Mouse (Mus musculus): Measurements from ENCODE around the gene Gm33543. TPM values are rescaled to one million over a fixed set of nuclear protein-coding genes. Genes with fewer than 3 reads are reported as not detected.

Gene Gm33543
- polyA plus RNA-seq, 1 experiment from 2014 or later = 0.12 TPM

DNA sequence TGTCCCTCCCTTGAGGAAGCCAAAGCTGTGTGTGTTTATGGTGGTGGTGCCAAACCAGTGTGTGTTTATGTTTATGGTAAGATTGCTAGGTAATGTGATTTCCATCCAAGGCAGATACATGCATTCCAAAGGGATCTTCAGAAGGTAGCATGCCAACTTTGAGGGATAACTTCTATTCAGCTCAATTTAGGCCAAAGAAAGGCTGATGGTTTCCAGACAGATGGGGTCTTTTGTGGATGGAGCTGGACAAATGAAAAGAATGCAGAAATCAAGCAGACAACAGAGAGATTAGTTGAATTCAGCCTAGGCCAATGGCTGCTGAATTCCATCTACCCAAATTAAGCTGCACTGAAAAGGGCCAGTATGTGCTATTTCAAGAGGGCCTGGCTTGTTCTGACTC lies 13.3 kb downstream of the Gm33543 start:
- Histone ChIP-seq H3K9me3 (replicated peaks) (no peaks in the 10 kb centered on the region), H3K4me3 (replicated peaks) (no peak overlapping the region), H3K36me3 (replicated peaks) (no peaks in the 10 kb centered on the region), H3K27me3 (no peaks in the 10 kb centered on the region), H3K27ac (replicated peaks) (no peak overlapping the region), H3K4me1 (replicated peaks) (no peaks in the 10 kb centered on the region), H3K9ac (no peak overlapping the region), H3K4me2 (no peak overlapping the region)
- ATAC-seq (ENCODE audit: insufficient read depth) = no peak

DNA sequence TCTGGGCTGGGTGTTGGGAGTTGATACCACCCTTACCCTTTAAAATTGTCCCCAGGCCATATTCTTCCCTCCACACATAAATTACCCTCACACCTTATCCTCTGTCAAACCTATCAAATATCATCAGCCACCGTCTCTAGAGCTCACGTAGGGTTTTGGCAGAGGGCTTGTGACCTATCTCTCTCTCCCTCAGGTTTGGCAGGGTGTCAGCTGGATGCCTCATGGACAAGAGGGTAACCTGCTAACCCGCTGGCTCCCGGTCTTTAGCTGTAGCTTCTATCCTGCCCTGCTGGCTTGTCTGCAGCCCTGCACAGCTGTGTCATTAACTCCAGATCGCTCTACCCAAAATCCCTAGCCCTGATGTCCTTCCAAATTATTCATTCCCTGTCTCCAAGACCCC lies 14.4 kb downstream of the Gm33543 start:
- H3K9me3 ChIP-seq (replicated peaks) = no peaks in the 10 kb centered on the region
- no peak overlapping the region for H3K27ac ChIP-seq (replicated peaks)
- H3K27me3 ChIP-seq = no peaks in the 10 kb centered on the region
- no peak overlapping the region for H3K4me2 ChIP-seq
- H3K4me1 ChIP-seq (replicated peaks) = no peaks in the 10 kb centered on the region
- 59% methylated on average over 5 of the region's 5 CpGs for WGBS (ENCODE audit: insufficient replicate concordance)
- H3K4me3 ChIP-seq (replicated peaks) = no peak overlapping the region
- no peak overlapping the region for H3K9ac ChIP-seq
- no peak for ATAC-seq (ENCODE audit: insufficient read depth)
- H3K36me3 ChIP-seq (replicated peaks) = no peaks in the 10 kb centered on the region

- H3K4me1 ChIP-seq (replicated peaks) = no peaks in the 10 kb centered on the region
- no peak overlapping the region for H3K4me2 ChIP-seq
- H3K9ac ChIP-seq = no peak overlapping the region
- no peak for ATAC-seq (ENCODE audit: insufficient read depth)
- H3K9me3 ChIP-seq (replicated peaks) = no peaks in the 10 kb centered on the region
- H3K27ac ChIP-seq (replicated peaks) = no peak overlapping the region
- 41% methylated on average over 3 of the region's 3 CpGs for whole genome bisulfite sequencing (ENCODE audit: insufficient replicate concordance)
- H3K36me3 ChIP-seq (replicated peaks) = no peaks in the 10 kb centered on the region
- no peaks in the 10 kb centered on the region for H3K27me3 ChIP-seq
- no peak overlapping the region for H3K4me3 ChIP-seq (replicated peaks)
Observed at GRCm38 (mm10) chr10:95825651-95826050, 17.1 kb downstream of the Gm33543 start.

DNA sequence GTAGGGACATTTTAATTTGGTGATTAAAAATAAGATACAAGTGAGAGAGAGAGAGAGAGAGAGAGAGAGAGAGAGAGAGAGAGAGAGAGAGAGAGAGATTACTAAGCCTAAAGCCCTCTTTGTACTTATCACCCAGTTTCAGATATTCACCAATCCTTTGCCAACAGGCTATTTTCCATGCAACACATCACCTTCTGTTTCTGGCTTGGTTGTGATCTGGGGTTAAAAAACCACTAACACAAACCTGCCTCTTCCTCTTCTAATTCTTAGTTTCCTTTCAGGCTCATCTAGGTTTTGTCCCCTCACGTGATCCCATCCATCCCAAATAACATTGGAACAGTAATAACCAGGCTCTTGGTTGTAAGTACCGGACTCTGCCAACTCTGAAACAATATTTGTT lies 24.2 kb downstream of the Gm33543 start:
- Histone ChIP-seq H3K4me3 (replicated peaks) (no peak overlapping the region), H3K27ac (replicated peaks) (0 out of 2 replicates have a peak overlapping the region, but pooled peaks have one; percentile 59), H3K4me2 (no peak overlapping the region), H3K9me3 (replicated peaks) (no peaks in the 10 kb centered on the region), H3K4me1 (replicated peaks) (peaks cover 9% of the 10 kb centered on the region; the same call in 1 of the 2 replicates), H3K9ac (no peak overlapping the region), H3K36me3 (replicated peaks) (no peaks in the 10 kb centered on the region), H3K27me3 (no peaks in the 10 kb centered on the region)
- 57% methylated on average over 2 of the region's 2 CpGs for WGBS (ENCODE audit: insufficient replicate concordance)
- no peak for ATAC-seq (ENCODE audit: insufficient read depth)

- Histone ChIP-seq H3K9me3 (replicated peaks) (no peaks in the 10 kb centered on the region), H3K36me3 (replicated peaks) (no peaks in the 10 kb centered on the region), H3K4me2 (peak overlapping the region; percentile 35), H3K27ac (replicated peaks) (peak overlapping the region; percentile 59), H3K9ac (no peak overlapping the region), H3K27me3 (no peaks in the 10 kb centered on the region), H3K4me3 (replicated peaks) (no peak overlapping the region), H3K4me1 (replicated peaks) (peaks cover 9% of the 10 kb centered on the region; the same call in 1 of the 2 replicates)
- ATAC-seq (ENCODE audit: insufficient read depth) = peak; percentile 79
- WGBS (ENCODE audit: insufficient replicate concordance) = 8% methylated on average over 9 of the region's 9 CpGs
Observed at GRCm38 (mm10) chr10:95817419-95818161, 25.1 kb downstream of the Gm33543 start.

DNA sequence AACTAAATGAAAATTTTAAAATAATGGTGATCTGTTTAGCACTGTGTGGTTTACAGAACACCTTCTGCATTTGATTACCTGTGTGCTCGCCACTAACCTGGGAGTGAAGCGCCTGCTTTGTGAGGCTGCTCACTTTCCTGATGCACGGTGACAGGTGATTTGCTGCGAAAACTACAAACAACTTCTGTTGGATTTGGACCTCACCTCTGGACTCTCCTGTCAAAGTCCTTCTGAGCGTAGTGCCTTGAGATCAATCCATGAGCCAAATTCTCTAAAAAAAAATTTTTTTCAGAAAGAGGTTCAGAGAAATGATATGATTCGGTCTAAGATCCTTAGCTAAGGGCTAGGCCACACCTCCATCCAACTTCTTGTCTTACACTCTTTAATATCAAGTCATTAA lies 28.4 kb downstream of the Gm33543 start:
- H3K4me3 ChIP-seq (replicated peaks) = no peak overlapping the region
- H3K36me3 ChIP-seq (replicated peaks) = no peaks in the 10 kb centered on the region
- no peaks in the 10 kb centered on the region for H3K9me3 ChIP-seq (replicated peaks)
- H3K4me2 ChIP-seq = no peak overlapping the region
- 69% methylated on average over 6 of the region's 6 CpGs for WGBS (ENCODE audit: insufficient replicate concordance)
- no peak overlapping the region for H3K27ac ChIP-seq (replicated peaks)
- no peak overlapping the region for H3K9ac ChIP-seq
- H3K4me1 ChIP-seq (replicated peaks) = peaks cover 9% of the 10 kb centered on the region; the same call in 1 of the 2 replicates
- H3K27me3 ChIP-seq = no peaks in the 10 kb centered on the region
- no peak for ATAC-seq (ENCODE audit: insufficient read depth)

GRCm38 (mm10) chr10:95811869-95812268 lies 30.9 kb downstream of the Gm33543 start:
- no peak for ATAC-seq (ENCODE audit: insufficient read depth)
- H3K9me3 ChIP-seq (replicated peaks) = no peaks in the 10 kb centered on the region
- no peaks in the 10 kb centered on the region for H3K27me3 ChIP-seq
- no peak overlapping the region for H3K9ac ChIP-seq
- no peak overlapping the region for H3K27ac ChIP-seq (replicated peaks)
- H3K4me2 ChIP-seq = no peak overlapping the region
- 58% methylated on average over 4 of the region's 4 CpGs for WGBS (ENCODE audit: insufficient replicate concordance)
- no peaks in the 10 kb centered on the region for H3K36me3 ChIP-seq (replicated peaks)
- H3K4me1 ChIP-seq (replicated peaks) = no peaks in the 10 kb centered on the region
- no peak overlapping the region for H3K4me3 ChIP-seq (replicated peaks)

DNA sequence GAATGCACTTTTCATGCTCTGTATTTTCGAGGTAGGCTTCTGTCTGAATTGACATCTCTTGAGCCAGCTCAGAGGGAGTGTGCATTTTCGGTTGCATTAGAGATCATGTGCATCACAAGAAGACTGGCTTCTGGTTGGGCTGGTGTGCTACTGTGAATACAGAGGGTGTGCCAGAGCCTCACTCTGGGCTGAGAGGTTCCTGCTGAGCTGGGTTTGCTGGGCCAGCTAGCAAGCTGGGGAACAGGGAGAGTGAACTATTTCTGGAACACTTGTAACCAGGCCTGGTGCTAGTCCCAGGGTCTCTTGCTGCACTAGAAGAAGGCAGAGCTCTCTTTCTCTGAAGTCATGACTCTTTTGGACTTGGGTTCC lies 41.3 kb downstream of the Gm33543 start:
- H3K27ac ChIP-seq (replicated peaks) = no peak overlapping the region
- WGBS (ENCODE audit: insufficient replicate concordance) = 38% methylated on average over 2 of the region's 2 CpGs
- no peaks in the 10 kb centered on the region for H3K36me3 ChIP-seq (replicated peaks)
- H3K9me3 ChIP-seq (replicated peaks) = no peaks in the 10 kb centered on the region
- ATAC-seq (ENCODE audit: insufficient read depth) = no peak
- no peak overlapping the region for H3K9ac ChIP-seq
- H3K27me3 ChIP-seq = no peaks in the 10 kb centered on the region
- no peak overlapping the region for H3K4me3 ChIP-seq (replicated peaks)
- no peak overlapping the region for H3K4me2 ChIP-seq
- no peaks in the 10 kb centered on the region for H3K4me1 ChIP-seq (replicated peaks)

DNA sequence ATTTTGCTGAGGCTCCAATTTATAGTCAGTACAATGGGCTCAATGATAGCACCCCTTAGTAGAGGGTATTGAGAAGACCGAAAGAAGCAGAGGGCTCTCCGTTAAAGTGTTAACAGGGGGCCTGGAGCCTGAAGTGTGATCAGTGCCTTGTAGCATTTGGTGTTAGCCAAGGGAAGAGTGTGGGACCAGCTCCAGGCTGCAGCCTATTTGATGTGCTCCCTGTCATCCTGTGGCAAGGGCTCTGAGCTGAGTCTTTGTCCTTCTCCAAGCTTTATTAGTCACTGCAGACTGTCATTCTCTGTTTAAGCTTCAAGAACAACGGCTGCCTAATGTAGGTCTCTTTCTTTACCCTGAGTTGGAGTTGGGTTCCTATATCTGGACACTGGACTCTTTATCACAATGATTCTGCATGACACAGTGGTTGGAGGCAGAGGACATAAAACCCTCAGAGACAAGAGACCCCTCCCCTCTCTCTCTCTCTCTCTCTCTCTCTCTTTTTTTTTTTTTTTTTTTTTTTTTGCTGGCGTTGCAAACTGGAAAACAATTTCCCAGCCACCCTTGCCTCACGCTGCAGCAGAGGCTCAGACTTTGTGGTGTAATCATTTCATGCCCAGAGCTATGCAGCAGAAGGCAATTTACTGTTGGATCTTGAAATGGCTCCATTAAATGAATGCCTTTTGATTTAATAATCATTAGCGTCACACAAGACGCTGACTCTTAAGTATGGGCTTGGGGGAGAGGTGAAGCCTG lies 41.9 kb downstream of the Gm33543 start:
- no peak for ATAC-seq (ENCODE audit: insufficient read depth)
- Histone ChIP-seq H3K27me3 (no peaks in the 10 kb centered on the region), H3K36me3 (replicated peaks) (no peaks in the 10 kb centered on the region), H3K9me3 (replicated peaks) (no peaks in the 10 kb centered on the region), H3K9ac (no peak overlapping the region), H3K4me3 (replicated peaks) (no peak overlapping the region), H3K4me2 (no peak overlapping the region), H3K4me1 (replicated peaks) (no peaks in the 10 kb centered on the region), H3K27ac (replicated peaks) (no peak overlapping the region)
- 66% methylated on average over 7 of the region's 7 CpGs for WGBS (ENCODE audit: insufficient replicate concordance)

DNA sequence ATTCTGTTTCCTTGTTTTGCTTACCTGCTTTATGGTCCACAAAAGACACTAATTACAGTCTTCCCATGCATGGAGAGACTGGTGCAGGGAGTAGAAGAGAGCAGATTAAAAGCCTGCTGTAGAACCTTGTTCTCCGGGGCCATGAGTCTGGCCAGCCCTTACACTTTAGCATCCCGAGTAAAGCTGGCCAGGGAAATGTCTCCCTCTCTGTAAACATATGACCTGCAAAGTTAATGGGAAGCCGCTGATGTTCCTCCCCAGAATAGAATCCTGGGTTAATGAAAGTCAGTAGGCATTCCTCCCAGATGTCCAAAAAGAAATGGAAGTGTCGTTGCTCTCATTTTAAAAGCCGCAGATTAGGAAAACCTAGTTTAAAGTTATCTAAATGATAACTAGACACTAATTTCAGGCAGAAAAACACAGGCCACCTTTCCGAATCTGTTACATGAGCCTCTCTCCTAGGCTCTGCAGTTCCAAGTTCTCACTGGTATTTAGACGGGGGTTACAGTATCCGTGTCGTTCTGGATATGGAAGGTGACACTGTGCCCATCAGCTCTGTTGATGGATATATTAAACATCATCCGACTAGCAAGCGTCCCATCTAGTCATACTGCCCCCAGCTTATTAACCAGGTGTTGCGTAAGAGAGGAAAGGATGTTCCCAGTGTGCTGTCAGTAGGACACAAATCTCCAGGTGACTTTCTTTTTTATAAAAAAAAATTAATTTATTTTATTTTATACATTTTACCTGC lies 44.9 kb downstream of the Gm33543 start:
- Histone ChIP-seq H3K9me3 (replicated peaks) (no peaks in the 10 kb centered on the region), H3K4me1 (replicated peaks) (no peaks in the 10 kb centered on the region), H3K4me2 (no peak overlapping the region), H3K27me3 (no peaks in the 10 kb centered on the region), H3K27ac (replicated peaks) (no peak overlapping the region), H3K36me3 (replicated peaks) (no peaks in the 10 kb centered on the region), H3K9ac (no peak overlapping the region), H3K4me3 (replicated peaks) (no peak overlapping the region)
- ATAC-seq (ENCODE audit: insufficient read depth) = no peak
- 75% methylated on average over 12 of the region's 12 CpGs for WGBS (ENCODE audit: insufficient replicate concordance)

DNA sequence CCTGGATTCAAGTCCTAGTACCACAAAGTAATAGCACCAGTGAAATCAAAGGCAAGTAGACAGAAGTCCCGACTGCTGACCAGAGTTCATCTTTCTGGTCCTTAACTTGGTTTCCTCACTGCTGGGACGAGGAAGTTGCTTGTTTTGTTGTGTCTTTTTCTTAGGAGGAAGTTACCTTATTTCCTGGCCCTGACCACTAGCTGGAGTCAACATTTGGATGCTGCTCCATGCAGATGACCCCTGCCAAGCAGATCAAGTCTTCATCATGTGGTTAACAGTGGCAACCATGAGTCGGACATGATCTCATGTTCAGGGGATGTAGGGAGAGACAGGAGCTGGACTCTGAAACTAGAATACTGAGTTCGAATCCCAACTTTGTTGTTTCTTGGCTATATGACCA lies 47.2 kb downstream of the Gm33543 start:
- no peaks in the 10 kb centered on the region for H3K36me3 ChIP-seq (replicated peaks)
- no peak overlapping the region for H3K27ac ChIP-seq (replicated peaks)
- H3K9me3 ChIP-seq (replicated peaks) = no peaks in the 10 kb centered on the region
- no peak for ATAC-seq (ENCODE audit: insufficient read depth)
- WGBS (ENCODE audit: insufficient replicate concordance) = 44% methylated on average over 4 of the region's 4 CpGs
- H3K4me1 ChIP-seq (replicated peaks) = no peaks in the 10 kb centered on the region
- H3K4me3 ChIP-seq (replicated peaks) = no peak overlapping the region
- no peak overlapping the region for H3K9ac ChIP-seq
- H3K4me2 ChIP-seq = no peak overlapping the region
- H3K27me3 ChIP-seq = no peaks in the 10 kb centered on the region
